Mouse (Mus musculus) leukemia stem cell, adult 10-12 weeks (primary cell): ENCODE results near the gene Cfap70. TPM values are rescaled to one million over a fixed set of nuclear protein-coding genes. Genes with fewer than 3 reads are reported as not detected.

Source experiments
- polyA plus RNA-seq: library from polyadenylated mRNA; stranded (reverse); fragments of >175 nt; gene quantifications from 2 replicates; pipeline ENCODE4 v1.2.3, GENCODE M21; 2012; ENCODE audit warnings: low replicate concordance

Gene Cfap70
- not detected in 2 replicates for polyA plus RNA-seq

GRCm38 (mm10) chr14:20451765-20452331 is at the start of gene Cfap70:
Cfap70 (minus strand) TSS chr14:20452226.

GRCm38 (mm10) chr14:20496603-20497002 is 44.6 kb upstream of the Cfap70 start, which contains the start of gene Mss51:
Mss51 (minus strand) TSS chr14:20496901.

GRCm38 (mm10) chr14:20479291-20480194 is 27.5 kb upstream of the Cfap70 start, which contains the start of gene Anxa7:
Anxa7 (minus strand) TSS chr14:20480133.

GRCm38 (mm10) chr14:20393205-20393913 is 58.7 kb downstream of the Cfap70 start, which contains the start of gene Mrps16:
Mrps16 (minus strand) TSS chr14:20393634.

GRCm38 (mm10) chr14:20388441-20389129 is 63.4 kb downstream of the Cfap70 start, which contains the start of gene Dnajc9:
Dnajc9 (minus strand) TSS chr14:20388910.

GRCm38 (mm10) chr14:20347991-20348541 is 104.0 kb downstream of the Cfap70 start, which contains the start of the genes Ecd and Fam149b:
Ecd (minus strand) TSS chr14:20348121.
Fam149b (plus strand) TSS chr14:20348162.

Other genes with a start within 250 kb of the Cfap70 start
- gene Kcnk16, start 183.0 kb downstream of the Cfap70 start, polyA plus RNA-seq = not detected in 2 replicates
- gene Nudt13, start 157.5 kb downstream of the Cfap70 start, polyA plus RNA-seq = 0.42 and 2.9 TPM in 2 replicates
- 21.0 and 28.1 TPM in 2 replicates for gene Ecd, start 104.1 kb downstream of the Cfap70 start, polyA plus RNA-seq
- 11.2 and 17.6 TPM in 2 replicates for gene Fam149b, start 104.1 kb downstream of the Cfap70 start, polyA plus RNA-seq
- 72.0 and 133 TPM in 2 replicates for gene Dnajc9, start 63.3 kb downstream of the Cfap70 start, polyA plus RNA-seq
- gene Mrps16, start 58.6 kb downstream of the Cfap70 start, polyA plus RNA-seq = 20.6 and 27.5 TPM in 2 replicates
- gene Anxa7, start 27.9 kb upstream of the Cfap70 start, polyA plus RNA-seq = 44.4 and 101 TPM in 2 replicates
- not detected in 2 replicates for gene Mss51, start 44.7 kb upstream of the Cfap70 start, polyA plus RNA-seq
- gene Ppp3cb, start 94.3 kb upstream of the Cfap70 start, polyA plus RNA-seq = 4.2 and 8.2 TPM in 2 replicates
- 0.27 and 0.85 TPM in 2 replicates for gene Usp54, start 188.8 kb upstream of the Cfap70 start, polyA plus RNA-seq
- gene Myoz1, start 204.3 kb upstream of the Cfap70 start, polyA plus RNA-seq = not detected in 2 replicates
- 0.11 and 0.42 TPM in 2 replicates for gene Synpo2l, start 216.1 kb upstream of the Cfap70 start, polyA plus RNA-seq
- 105 and 334 TPM in 2 replicates for gene Sec24c, start 222.1 kb upstream of the Cfap70 start, polyA plus RNA-seq
- 13.0 and 18.6 TPM in 2 replicates for gene Fut11, start 242.7 kb upstream of the Cfap70 start, polyA plus RNA-seq